Mouse (Mus musculus): ENCODE measurements at regions not wholly inside any gene's neighbourhood (a gene's known extent, or its start where the extent isn't known, plus 50 kb on each side); places are given as distances from the start of the nearest gene placed in this dataset.

DNA sequence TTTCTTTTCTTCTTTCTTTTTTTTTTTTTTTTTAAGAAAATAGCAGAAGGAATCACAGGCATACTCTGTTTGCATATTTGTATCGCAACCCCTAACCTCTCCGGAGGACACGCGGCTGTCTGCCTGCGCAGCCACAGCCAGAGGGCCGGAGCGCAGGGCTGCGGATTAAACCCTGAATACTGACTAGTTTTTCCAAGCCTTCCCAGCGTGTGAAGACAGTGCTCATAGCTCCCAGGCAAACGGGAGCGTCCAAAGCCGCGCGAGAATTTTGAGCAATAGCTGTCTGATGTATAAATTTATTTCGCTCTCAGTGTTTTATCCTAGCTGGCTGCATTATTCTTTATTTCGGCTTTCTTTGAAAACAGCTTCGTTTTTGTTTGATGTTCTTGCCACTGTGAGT lies 51.1 kb upstream of the Lsm14a start:
- dilution Hi-C loops (cut with MboI; ENCODE audit: extremely low pct_ligation_motif_present, extremely low pct_unique_long_range_greater_than_20kb, low sequenced_read_pairs) (no loop called here), in situ Hi-C loops (cut with MboI; ENCODE audit: low pct_ligation_motif_present, low pct_unique_long_range_greater_than_20kb, low sequenced_read_pairs) (no loop called here)
- Histone ChIP-seq H3K9me3 (replicated peaks; ENCODE audit: low read length) (no peaks in the 10 kb centered on the region), H3K4me3 (replicated peaks in 1 of 3; ENCODE audit: low read depth in 2 of 3, low read length in 2 of 3, poor library complexity in 1 of 3) (no peak overlapping the region), H3K79me2 (replicated peaks; ENCODE audit: control insufficient read depth, extremely low read depth, insufficient read depth, poor library complexity, severe bottlenecking) (no peaks in the 10 kb centered on the region), H3K9ac (ENCODE audit: insufficient read depth, low read depth) (no peak overlapping the region), H3K4me1 (ENCODE audit: control insufficient read depth in 1 of 2, insufficient read depth in 2 of 2) (peaks cover 0 to 13% of the 10 kb centered on the region in 2 experiments; a peak in 2 of 4 replicates), H3K27me3 (replicated peaks) (no peaks in the 10 kb centered on the region), H3K4me2 (ENCODE audit: insufficient read depth, low read depth, poor library complexity, severe bottlenecking) (no peak overlapping the region), H3K36me3 (replicated peaks in 1 of 2; ENCODE audit: control insufficient read depth in 1 of 2, insufficient read depth in 1 of 2, low read length in 1 of 2) (no peaks in the 10 kb centered on the region), H3K27ac (ENCODE audit: insufficient read depth, low read depth) (no peak overlapping the region)
- DNase-seq (ENCODE audit: extremely low read depth), result no peak
- TF ChIP-seq CHD2 (IDR thresholded peaks at IDR 0.05; ENCODE audit: low read length), result no peak
- no peak for TF ChIP-seq PAX5 (IDR thresholded peaks at IDR 0.05; ENCODE audit: low read length)
- no peak for TF ChIP-seq KAT2A (IDR thresholded peaks at IDR 0.05; ENCODE audit: insufficient replicate concordance, low read length)
- no peak for TF ChIP-seq UBTF (IDR thresholded peaks at IDR 0.05; ENCODE audit: low read depth, low read length)
- no peak for TF ChIP-seq ZKSCAN1 (IDR thresholded peaks at IDR 0.05; ENCODE audit: borderline replicate concordance, low read depth, low read length)
- TF ChIP-seq ZC3H11A (IDR thresholded peaks at IDR 0.05; ENCODE audit: low read depth, low read length), result no peak
- no peak for TF ChIP-seq E2F4 (IDR thresholded peaks at IDR 0.05; ENCODE audit: insufficient replicate concordance, low read depth, low read length)
- no peak for TF ChIP-seq MAZ (IDR thresholded peaks at IDR 0.05; ENCODE audit: low read depth, low read length)
- no peak for TF ChIP-seq IRF4 (IDR thresholded peaks at IDR 0.05; ENCODE audit: low read depth, low read length)
- TF ChIP-seq ELF1 (IDR thresholded peaks at IDR 0.05; ENCODE audit: low read depth, low read length), result no peak
- no peak for TF ChIP-seq CHD1 (IDR thresholded peaks at IDR 0.05; ENCODE audit: low read depth, low read length)
- no peak for TF ChIP-seq ZNF384 (IDR thresholded peaks at IDR 0.05; ENCODE audit: low read depth, low read length)
- no peak for TF ChIP-seq CTCF (conservative IDR thresholded peaks at IDR 0.05 in 1 of 2, IDR thresholded peaks at IDR 0.05 in 1 of 2; ENCODE audit: low read depth in 2 of 2, low read length in 2 of 2)
- no peak for TF ChIP-seq MEF2A (IDR thresholded peaks at IDR 0.05; ENCODE audit: borderline replicate concordance, low read depth, low read length)
- TF ChIP-seq RAD21 (IDR thresholded peaks at IDR 0.05; ENCODE audit: low read depth, low read length), result no peak
- TF ChIP-seq SMC3 (IDR thresholded peaks at IDR 0.05; ENCODE audit: low read depth, low read length), result no peak
- no peak for TF ChIP-seq JUND (conservative IDR thresholded peaks at IDR 0.05; ENCODE audit: low read depth, low read length)
- TF ChIP-seq SIN3A (IDR thresholded peaks at IDR 0.05; ENCODE audit: low read length), result no peak

All from CH12.LX (cell line).